Mouse (Mus musculus) cerebellum, adult 2 months (tissue): ENCODE results near the gene Ttc38. TPM values are rescaled to one million over a fixed set of nuclear protein-coding genes. Genes with fewer than 3 reads are reported as not detected.

ENCODE experiments used
- DNase-seq, 2 experiments: peaks; one replicate each; pipeline ENCODE4 v3.0.0; 2021
- H3K27ac ChIP-seq: fragments of 200-500 bp; 2 replicates; pipeline ENCODE4 v1.5.1; 2012; ENCODE audit warnings: low read length, control low read depth, inconsistent platforms; ENCODE audit not compliant: insufficient read depth
- H3K27me3 ChIP-seq: fragments of 200-500 bp; 2 replicates; pipeline ENCODE4 v1.6.1; 2012; ENCODE audit warnings: inconsistent platforms, mild to moderate bottlenecking, low read length, moderate library complexity; ENCODE audit not compliant: control insufficient read depth, insufficient read depth
- H3K4me1 ChIP-seq: fragments of 200-500 bp; 2 replicates; pipeline ENCODE4 v1.6.1; 2011; ENCODE audit warnings: low read length; ENCODE audit not compliant: control insufficient read depth, insufficient read depth
- H3K4me3 ChIP-seq: fragments of 200-500 bp; replicated peaks from 2 replicates; pipeline ENCODE3; 2011; ENCODE audit warnings: mild to moderate bottlenecking, low read depth, low read length, control low read depth; ENCODE audit not compliant: insufficient read depth
- CTCF ChIP-seq: fragments of 200-500 bp; IDR thresholded peaks from 2 replicates; pipeline ENCODE4 v1.5.1; 2011; ENCODE audit warnings: low read depth, mild to moderate bottlenecking, control low read depth, low read length, moderate library complexity, borderline replicate concordance; ENCODE audit not compliant: insufficient read depth
- POLR2A ChIP-seq: fragments of 200-500 bp; IDR thresholded peaks from 2 replicates; pipeline ENCODE4 v1.6.1; 2011; ENCODE audit warnings: low read length, control low read depth, borderline replicate concordance; ENCODE audit not compliant: insufficient read depth
- WGBS: fragments of 180-500 bp; shearing (Covaris S2); methylation state at CpG from one replicate; pipeline ENCODE4 v1.1.7; 2018; 5-methylcytosine and 5-hydroxymethylcytosine counted together
- polyA plus RNA-seq: library from polyadenylated mRNA; depleted of rRNA; stranded (reverse); fragments of >200 nt; gene quantifications from 2 replicates; pipeline ENCODE4 v1.2.3, GENCODE M21; 2012; rRNA removed

The Ttc38 gene
- polyA plus RNA-seq, 1 experiment = 5.1 TPM

GRCm38 (mm10) chr15:85900801-85901200 lies 68.7 kb downstream of the Ttc38 start:
- 56% methylated on average over 12 of the region's 12 CpGs for WGBS
- DNase-seq = no peak
- Histone ChIP-seq H3K4me3 (no peak overlapping the region), H3K27ac (no peak overlapping the region), H3K27me3 (no peaks in the 10 kb centered on the region), H3K4me1 (peaks cover 9% of the 10 kb centered on the region)
- TF ChIP-seq CTCF (no peak), POLR2A (no peak)

GRCm38 (mm10) chr15:85902505-85902904 lies 70.4 kb downstream of the Ttc38 start:
- Histone ChIP-seq H3K4me1 (peaks cover 9% of the 10 kb centered on the region), H3K27me3 (no peaks in the 10 kb centered on the region), H3K27ac (no peak overlapping the region), H3K4me3 (no peak overlapping the region)
- TF ChIP-seq CTCF (no peak), POLR2A (no peak)
- no peak for DNase-seq
- WGBS = 89% methylated on average over 10 of the region's 10 CpGs

- Histone ChIP-seq H3K4me3 (no peak overlapping the region), H3K4me1 (peaks cover 5% of the 10 kb centered on the region), H3K27ac (no peak overlapping the region), H3K27me3 (no peaks in the 10 kb centered on the region)
- 81% methylated on average over 8 of the region's 8 CpGs for WGBS
- TF ChIP-seq POLR2A (no peak), CTCF (peak; percentile 49; the same call in 1 of the 2 replicates)
- no peak for DNase-seq
These were observed 71.7 kb downstream of the Ttc38 start for GRCm38 (mm10) chr15:85903826-85904225.

Other genes with a start within 250 kb of the Ttc38 start
- 11.1 and 14.7 TPM in 2 replicates for gene Wnt7b, start 249.8 kb upstream of the Ttc38 start, polyA plus RNA-seq
- gene Ppara, start 97.3 kb upstream of the Ttc38 start, polyA plus RNA-seq = 1.1 and 1.5 TPM in 2 replicates
- 21.6 and 24.1 TPM in 2 replicates for gene Cdpf1, start 20.6 kb upstream of the Ttc38 start, polyA plus RNA-seq
- gene Pkdrej, start 10.6 kb upstream of the Ttc38 start, polyA plus RNA-seq = 0.21 and 0.25 TPM in 2 replicates
- gene Gtse1, start 27.4 kb downstream of the Ttc38 start, polyA plus RNA-seq = 0.64 and 0.79 TPM in 2 replicates
- 72.9 and 73.4 TPM in 2 replicates for gene Trmu, start 47.0 kb downstream of the Ttc38 start, polyA plus RNA-seq
- gene Celsr1, start 201.5 kb downstream of the Ttc38 start, polyA plus RNA-seq = 0.49 and 0.60 TPM in 2 replicates
- 36.0 and 40.4 TPM in 2 replicates for gene Gramd4, start 225.4 kb downstream of the Ttc38 start, polyA plus RNA-seq